Mouse (Mus musculus) hematopoietic stem cell, adult 5-6 weeks (primary cell): ENCODE data around the gene Elavl1. TPM values are rescaled to one million over a fixed set of nuclear protein-coding genes. Genes with fewer than 3 reads are reported as not detected.
"Not testable (repeated sequence)": the region's sequence is repeated elsewhere in the genome, so short reads cannot be mapped to it uniquely, and the experiment has no call there.

Experiments used
- ATAC-seq, 2 experiments: fragments of 125-278 bp in 1 of 2; replicated peaks in 1 of 2; 2 replicates each; pipeline ENCODE4 v1.8.0; 2016 to 2017; ENCODE audit warnings: inconsistent platforms in 2 of 2, mild to moderate bottlenecking in 2 of 2, moderate number of reproducible peaks in 2 of 2, low read depth in 1 of 2, moderate TSS enrichment in 1 of 2; ENCODE audit not compliant: low FRiP score in 2 of 2, poor library complexity in 2 of 2, severe bottlenecking in 2 of 2, insufficient read depth in 1 of 2, low TSS enrichment in 1 of 2
- total RNA-seq: library from RNA; stranded (forward); fragments of 172-1452, 232-1000 nt; gene quantifications from 2 replicates; pipeline ENCODE4 v1.2.3, GENCODE M21; 2017

Gene Elavl1
- total RNA-seq, 1 experiment from 2014 or later = 88.5 TPM

- peak; percentile 97 to 98 for ATAC-seq
Observed at GRCm38 (mm10) chr8:4275275-4276110, 49.7 kb downstream of the Elavl1 start, which contains the start of gene Timm44. TSS of gene Timm44 (minus strand) at chr8:4275913.

GRCm38 (mm10) chr8:4269609-4270008, 55.6 kb downstream of the Elavl1 start:
- no peak for ATAC-seq

- ATAC-seq = peak; percentile 56 to 73; a peak in 3 of 4 replicates
Observed at GRCm38 (mm10) chr8:4267627-4268026, 57.6 kb downstream of the Elavl1 start.

GRCm38 (mm10) chr8:4265160-4265914, 59.9 kb downstream of the Elavl1 start:
- no peak for ATAC-seq

- ATAC-seq = no peak
Observed at GRCm38 (mm10) chr8:4263105-4263791, 62.0 kb downstream of the Elavl1 start.

DNA sequence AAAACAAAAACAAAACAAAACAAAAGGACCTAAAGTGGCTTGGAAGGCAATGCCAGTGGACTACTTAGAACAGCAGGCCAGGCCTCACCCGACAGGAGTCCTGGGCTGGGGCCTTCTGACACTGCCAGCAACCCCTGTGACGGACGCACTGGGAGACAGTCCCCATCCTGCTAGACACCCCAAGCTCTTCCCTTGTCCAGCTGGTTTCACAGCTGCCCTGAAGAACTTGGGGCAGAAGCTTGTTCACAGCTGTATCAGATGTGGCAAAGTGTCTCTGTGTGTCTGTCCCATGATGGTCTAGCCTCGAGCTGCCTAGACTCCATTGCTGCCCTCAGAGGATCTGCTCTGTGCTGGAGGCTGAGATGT, 65.4 kb downstream of the Elavl1 start:
- no peak for ATAC-seq

- ATAC-seq = peak; percentile 89 to 95
Observed at GRCm38 (mm10) chr8:4259125-4259804, 65.9 kb downstream of the Elavl1 start, which contains the start of gene Ctxn1. TSS of gene Ctxn1 (minus strand) at chr8:4259274.

GRCm38 (mm10) chr8:4258678-4259077, 66.5 kb downstream of the Elavl1 start:
- ATAC-seq = peak; percentile 12 to 22; a peak in 2 of 4 replicates

DNA sequence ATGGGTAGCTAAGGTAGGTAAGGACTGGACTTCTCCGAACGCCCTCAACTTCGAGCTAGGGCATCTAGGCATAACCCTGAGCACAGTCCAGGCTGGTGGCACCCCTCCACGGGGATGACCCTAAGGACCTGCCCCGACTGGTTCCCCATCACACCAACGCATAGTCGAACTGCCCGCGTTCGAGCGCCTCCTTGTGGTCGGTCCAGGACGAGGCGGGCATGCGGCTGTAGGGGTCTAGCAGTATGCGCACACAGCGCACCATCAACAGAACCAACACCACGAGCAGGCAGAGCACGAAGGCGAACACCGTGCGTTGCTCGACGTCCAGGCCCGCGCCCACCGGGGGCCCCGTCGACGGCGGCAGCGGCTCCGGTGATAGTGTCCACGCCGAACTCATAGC, 67.0 kb downstream of the Elavl1 start:
- ATAC-seq = peak; percentile 61 to 65

GRCm38 (mm10) chr8:4257350-4257749, 67.9 kb downstream of the Elavl1 start:
- no peak for ATAC-seq

- ATAC-seq = no peak
Observed at GRCm38 (mm10) chr8:4256911-4257310, 68.3 kb downstream of the Elavl1 start.

DNA sequence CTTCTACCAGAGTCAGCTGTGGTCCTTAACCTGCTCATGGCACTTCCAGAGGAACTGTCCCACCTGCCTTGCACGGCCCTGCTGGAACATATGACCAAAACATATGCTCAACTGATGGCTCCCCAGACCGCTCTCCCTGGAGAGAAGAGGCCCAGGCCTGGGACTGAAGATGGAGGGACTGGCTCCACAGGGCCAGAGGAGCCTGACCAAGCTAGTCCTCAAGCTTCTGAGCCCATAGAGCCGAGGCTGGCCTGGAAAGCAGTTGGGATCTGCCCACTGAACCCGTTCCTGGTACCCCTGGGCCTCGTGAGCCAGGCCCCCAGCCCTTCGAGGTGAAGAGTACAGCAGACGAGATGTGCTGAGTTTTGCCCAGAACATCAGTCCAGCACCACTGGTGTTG, 69.7 kb downstream of the Elavl1 start:
- not testable (repeated sequence) for ATAC-seq

- no peak for ATAC-seq
Observed at GRCm38 (mm10) chr8:4254001-4254400, 71.2 kb downstream of the Elavl1 start.

DNA sequence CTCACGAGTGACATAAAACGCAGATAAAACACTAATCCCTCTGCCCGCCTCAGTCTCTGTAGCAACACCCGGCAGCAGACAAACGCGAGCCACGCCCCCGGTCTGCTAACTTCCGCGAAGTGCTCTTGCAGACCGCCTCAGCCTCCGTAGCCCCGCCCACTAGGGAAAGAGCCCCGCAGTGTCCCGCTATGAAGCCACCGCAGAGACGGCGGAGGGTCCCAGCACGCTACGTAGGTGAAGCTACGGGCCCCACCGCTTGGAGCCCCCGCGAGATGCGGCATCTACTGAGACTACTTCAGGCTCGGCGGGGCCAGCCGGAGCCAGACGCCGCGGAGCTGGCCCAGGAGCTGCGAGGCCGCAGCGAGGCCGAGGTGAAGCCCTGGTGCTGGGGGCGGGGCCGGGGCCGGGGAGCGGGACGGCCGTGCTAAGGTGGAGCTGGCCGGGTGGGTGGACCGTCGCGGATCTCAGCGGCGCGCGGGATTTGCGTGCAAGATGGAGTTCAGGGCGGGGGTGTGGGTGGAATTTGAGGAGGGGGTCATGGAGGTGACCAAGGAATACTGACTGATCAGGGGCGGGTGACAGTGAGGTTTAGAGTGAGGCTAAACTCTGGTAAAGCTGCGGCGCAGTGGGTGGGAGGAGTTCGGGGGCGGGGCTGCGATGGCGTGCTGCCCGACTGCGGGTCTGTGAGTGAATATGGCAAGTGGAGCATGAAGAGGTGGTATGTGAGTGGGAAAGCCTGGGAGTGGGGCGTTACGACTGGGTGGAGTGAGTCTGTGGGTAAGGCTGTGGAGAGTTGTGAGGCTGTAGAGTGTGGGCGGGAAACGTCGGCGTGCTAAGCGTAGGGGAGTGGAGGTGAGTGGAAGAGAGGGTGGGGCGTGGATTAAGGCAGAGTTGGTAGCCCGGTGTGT, 72.0 kb downstream of the Elavl1 start, which contains the start of gene Snapc2:
Gene Snapc2, plus strand, starts transcription at position 147 of the 908 bp plus-strand sequence.
- ATAC-seq = peak; percentile 85 to 93

GRCm38 (mm10) chr8:4252116-4252760, 73.0 kb downstream of the Elavl1 start:
- ATAC-seq = no peak
